Mouse (Mus musculus): ENCODE measurements around the gene Reln.

Gene Reln

GRCm38 (mm10) chr5:22241560-22241959 lies 102.9 kb downstream of the Reln start:
- ATAC-seq (ENCODE audit: insufficient number of reproducible peaks, low FRiP score, low TSS enrichment), result 0 out of 2 replicates have a peak, but pooled peaks have one; percentile 45

DNA sequence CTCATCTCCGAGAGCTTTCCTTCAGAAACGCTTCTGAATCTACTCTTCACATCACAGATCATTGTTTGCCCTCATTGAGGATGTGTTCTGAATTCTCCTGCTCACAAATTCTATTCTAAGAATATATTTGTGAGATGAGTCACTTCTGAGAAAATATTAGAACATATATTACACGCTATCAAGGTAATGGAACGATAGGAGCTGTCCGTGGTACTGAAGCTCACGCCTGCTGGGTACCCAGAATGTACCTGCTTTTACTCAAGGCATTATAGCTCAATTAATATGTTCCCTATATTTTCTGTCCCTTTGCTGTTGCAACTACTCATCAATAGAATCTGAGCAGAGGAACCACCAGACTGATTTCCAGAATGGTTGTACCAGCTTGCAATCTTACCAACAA lies 107.7 kb downstream of the Reln start:
- no peak for ATAC-seq (ENCODE audit: insufficient number of reproducible peaks, low FRiP score, low TSS enrichment)

DNA sequence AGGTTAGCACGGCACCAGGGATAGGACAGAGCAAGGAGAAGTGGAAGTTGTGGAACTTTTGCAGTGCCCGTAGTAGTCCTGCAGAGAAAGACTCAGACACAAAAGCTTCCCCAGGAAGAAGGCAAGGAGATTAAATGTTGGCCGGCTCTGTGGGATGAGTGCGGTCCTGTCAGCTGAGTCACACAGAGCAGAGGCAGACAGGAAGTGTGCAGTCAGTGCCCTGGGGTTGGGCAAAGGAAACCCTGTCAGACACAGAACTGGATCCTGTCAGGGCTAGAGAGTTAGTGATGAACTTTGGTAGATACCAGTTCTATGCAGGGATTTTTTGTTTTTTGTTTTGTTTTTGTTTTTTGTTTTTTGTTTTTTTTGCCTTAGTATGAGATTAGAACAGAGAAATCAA lies 120.0 kb downstream of the Reln start:
- no peak for ATAC-seq (ENCODE audit: insufficient number of reproducible peaks, low FRiP score, low TSS enrichment)

- ATAC-seq (ENCODE audit: insufficient number of reproducible peaks, low FRiP score, low TSS enrichment), result no peak
These were observed 120.6 kb downstream of the Reln start for GRCm38 (mm10) chr5:22223940-22224339.

GRCm38 (mm10) chr5:22208311-22209021 lies 136.0 kb downstream of the Reln start:
- 0 out of 2 replicates have a peak, but pooled peaks have one; percentile 45 for ATAC-seq (ENCODE audit: insufficient number of reproducible peaks, low FRiP score, low TSS enrichment)

GRCm38 (mm10) chr5:22197926-22198325 lies 146.6 kb downstream of the Reln start:
- no peak for ATAC-seq (ENCODE audit: insufficient number of reproducible peaks, low FRiP score, low TSS enrichment)

- ATAC-seq (ENCODE audit: insufficient number of reproducible peaks, low FRiP score, low TSS enrichment), result no peak
These were observed 147.6 kb downstream of the Reln start for GRCm38 (mm10) chr5:22196891-22197290.

GRCm38 (mm10) chr5:22196476-22196875 lies 148.0 kb downstream of the Reln start:
- ATAC-seq (ENCODE audit: insufficient number of reproducible peaks, low FRiP score, low TSS enrichment), result no peak

- no peak for ATAC-seq (ENCODE audit: insufficient number of reproducible peaks, low FRiP score, low TSS enrichment)
These were observed 149.1 kb downstream of the Reln start for GRCm38 (mm10) chr5:22195352-22195941.

DNA sequence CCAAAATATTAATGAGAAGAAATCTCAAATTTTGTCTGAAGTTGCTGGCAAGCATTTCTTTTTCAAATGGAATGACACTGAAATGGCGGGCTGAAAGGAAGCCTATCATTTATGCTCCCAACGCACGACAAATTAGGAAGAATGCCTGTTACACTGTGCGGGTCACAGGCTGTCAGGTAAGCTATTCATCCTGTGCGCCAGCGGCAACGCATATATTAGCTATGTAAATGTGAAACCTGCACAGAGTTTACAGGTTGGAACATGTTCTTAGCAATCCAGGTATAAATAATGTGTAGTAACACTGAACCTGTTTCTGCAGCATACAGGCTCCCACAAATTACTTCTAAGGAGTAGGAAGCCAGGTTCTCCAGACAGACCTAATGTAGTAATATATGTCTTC lies 152.7 kb downstream of the Reln start:
- no peak for ATAC-seq (ENCODE audit: insufficient number of reproducible peaks, low FRiP score, low TSS enrichment)

DNA sequence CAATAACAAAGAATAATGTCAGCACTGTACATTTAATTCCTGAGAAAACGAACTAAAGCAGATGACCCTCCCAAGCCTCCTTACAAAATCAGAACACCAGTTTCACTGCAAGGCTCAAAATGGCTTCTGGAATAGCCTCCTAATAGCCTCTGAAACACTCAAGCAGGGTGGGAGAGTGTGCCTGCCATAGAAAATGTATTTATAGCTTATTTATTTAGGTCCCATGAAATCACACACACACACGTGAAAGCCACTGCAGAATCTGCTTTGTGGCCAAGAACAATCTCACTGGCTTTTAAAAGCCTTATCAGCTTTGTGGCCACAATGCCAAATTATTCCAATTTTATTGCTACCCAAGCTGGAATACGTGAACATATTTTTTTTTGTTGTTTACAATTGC lies 154.2 kb downstream of the Reln start:
- no peak for ATAC-seq (ENCODE audit: insufficient number of reproducible peaks, low FRiP score, low TSS enrichment)

GRCm38 (mm10) chr5:22187599-22187998 lies 156.9 kb downstream of the Reln start:
- no peak for ATAC-seq (ENCODE audit: insufficient number of reproducible peaks, low FRiP score, low TSS enrichment)

DNA sequence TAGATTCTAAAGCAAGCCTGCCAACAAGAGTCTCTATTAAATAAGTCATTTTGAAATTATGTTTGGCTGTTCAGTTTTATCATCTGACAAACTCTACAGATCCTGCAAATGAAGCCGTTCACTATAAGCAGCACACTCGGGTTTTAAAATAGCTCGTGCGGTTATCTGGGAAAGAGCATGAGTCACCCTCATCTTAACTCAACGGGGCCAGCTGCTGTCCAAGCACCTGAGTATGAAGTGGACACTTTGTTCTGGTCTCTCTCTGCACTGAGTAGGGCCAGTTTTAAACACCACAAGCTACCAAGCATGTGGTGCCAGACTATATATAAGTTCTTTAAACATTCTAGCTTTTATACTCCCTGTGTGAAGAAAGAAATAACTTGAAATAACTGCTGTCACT lies 168.0 kb downstream of the Reln start:
- ATAC-seq (ENCODE audit: insufficient number of reproducible peaks, low FRiP score, low TSS enrichment), result no peak

DNA sequence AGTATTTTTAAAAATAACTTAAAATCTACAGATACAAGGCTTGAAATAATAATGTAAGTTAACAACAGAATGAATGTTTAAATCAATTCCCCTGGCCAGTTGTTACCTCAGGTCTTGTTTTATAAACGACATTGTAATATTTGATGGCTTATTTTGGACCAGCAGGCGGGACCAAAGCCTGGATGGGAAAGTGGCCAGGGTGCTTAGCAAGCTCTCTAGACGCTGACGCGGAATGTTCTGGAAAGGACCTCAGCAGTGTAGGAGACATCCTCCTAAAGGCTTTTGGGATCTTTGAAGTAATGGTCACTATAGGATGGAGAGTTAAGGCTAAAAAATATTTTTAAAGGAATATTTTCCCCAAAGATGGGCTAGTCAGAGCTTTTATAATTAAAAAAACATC lies 173.2 kb downstream of the Reln start:
- ATAC-seq (ENCODE audit: insufficient number of reproducible peaks, low FRiP score, low TSS enrichment), result no peak

- ATAC-seq (ENCODE audit: insufficient number of reproducible peaks, low FRiP score, low TSS enrichment), result no peak
These were observed 180.2 kb downstream of the Reln start for GRCm38 (mm10) chr5:22164060-22164934.

DNA sequence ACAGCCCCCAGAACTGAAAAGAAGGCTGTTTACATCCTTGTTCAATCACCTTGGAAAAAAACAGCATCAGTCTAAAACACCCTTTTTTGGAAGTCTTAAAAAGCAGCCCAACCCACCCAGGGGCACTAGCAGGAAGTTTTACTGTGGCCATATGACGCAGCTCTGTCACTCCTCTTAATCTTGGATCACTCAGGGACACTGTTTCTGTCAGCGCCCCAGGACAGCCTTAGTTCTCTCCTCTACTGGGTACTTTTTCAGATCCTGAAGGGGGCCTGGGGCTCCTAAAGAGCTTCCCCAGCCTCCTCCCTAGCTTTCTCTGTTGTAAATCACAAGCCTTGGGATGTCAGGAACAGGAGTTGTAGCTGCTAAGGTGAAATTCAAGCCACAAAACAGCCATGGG lies 183.6 kb downstream of the Reln start:
- ATAC-seq (ENCODE audit: insufficient number of reproducible peaks, low FRiP score, low TSS enrichment), result no peak

DNA sequence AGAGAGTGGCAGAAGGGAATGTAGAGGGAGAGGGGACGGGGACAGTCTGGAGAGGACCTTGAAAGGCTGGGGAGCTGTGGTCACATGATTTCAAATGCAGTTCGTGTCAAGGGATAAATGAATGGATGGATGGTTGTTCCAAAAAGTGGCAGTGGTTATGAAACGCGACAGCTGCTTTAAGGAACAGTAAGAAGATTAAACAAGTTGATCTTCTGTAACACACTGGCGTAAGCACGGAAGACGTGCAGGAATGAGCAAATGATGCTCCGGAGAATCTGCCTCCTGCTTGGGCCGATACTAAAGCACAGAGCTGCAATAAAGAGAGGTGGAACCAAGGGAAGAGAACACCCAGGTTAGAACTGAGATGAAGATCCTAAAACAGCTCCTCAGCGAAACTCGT lies 185.7 kb downstream of the Reln start:
- no peak for ATAC-seq (ENCODE audit: insufficient number of reproducible peaks, low FRiP score, low TSS enrichment)

- ATAC-seq (ENCODE audit: insufficient number of reproducible peaks, low FRiP score, low TSS enrichment), result peak; percentile 96
These were observed 190.9 kb downstream of the Reln start for GRCm38 (mm10) chr5:22153601-22154000.

- ATAC-seq (ENCODE audit: insufficient number of reproducible peaks, low FRiP score, low TSS enrichment), result no peak
These were observed 202.7 kb downstream of the Reln start for GRCm38 (mm10) chr5:22141821-22142220.

DNA sequence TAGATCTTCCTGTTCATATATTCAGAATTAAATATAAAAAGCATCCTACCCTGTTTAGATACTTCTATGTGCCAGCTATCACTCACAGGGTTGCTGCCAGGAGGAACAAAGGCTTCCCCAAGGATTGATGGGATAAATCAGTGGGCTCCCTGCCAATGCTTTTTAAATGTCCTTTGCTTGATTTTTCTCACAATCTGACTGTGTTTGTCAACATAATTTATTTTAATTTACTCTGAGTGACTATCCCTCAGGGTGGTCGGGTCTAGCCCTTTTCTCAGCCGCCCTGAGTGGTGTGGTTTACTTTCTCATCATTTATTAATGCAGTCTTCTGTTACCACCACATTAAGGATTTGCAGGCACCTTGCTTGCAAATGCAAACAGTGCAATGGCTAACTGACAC lies 205.5 kb downstream of the Reln start:
- no peak for ATAC-seq (ENCODE audit: insufficient number of reproducible peaks, low FRiP score, low TSS enrichment)

DNA sequence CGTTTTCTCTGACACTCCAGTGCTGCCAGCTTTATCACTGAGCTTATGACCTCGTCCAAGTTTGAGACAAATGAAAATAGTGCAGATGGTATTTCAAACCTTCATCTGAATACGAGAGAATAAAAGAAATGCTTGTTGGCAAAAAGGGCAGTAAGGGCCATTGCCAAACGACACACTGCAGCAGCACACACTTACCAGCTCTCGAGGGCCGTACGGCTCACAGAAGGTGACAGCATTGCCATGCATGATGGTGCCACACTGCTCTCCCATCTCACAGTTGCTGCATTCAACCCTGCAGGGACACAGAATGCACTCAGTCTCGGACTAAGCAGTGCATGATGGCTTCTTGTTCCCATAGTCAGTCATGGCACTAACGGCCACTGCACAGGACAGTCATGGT lies 210.1 kb downstream of the Reln start:
- ATAC-seq (ENCODE audit: insufficient number of reproducible peaks, low FRiP score, low TSS enrichment), result peak; percentile 57

Data from cerebellum, adult (tissue).